Mouse (Mus musculus): ENCODE results near the gene Cdip1. TPM values are rescaled to one million over a fixed set of nuclear protein-coding genes. Genes with fewer than 3 reads are reported as not detected.

Gene Cdip1
- polyA plus RNA-seq, 1 experiment from 2014 or later = 97.1 TPM

DNA sequence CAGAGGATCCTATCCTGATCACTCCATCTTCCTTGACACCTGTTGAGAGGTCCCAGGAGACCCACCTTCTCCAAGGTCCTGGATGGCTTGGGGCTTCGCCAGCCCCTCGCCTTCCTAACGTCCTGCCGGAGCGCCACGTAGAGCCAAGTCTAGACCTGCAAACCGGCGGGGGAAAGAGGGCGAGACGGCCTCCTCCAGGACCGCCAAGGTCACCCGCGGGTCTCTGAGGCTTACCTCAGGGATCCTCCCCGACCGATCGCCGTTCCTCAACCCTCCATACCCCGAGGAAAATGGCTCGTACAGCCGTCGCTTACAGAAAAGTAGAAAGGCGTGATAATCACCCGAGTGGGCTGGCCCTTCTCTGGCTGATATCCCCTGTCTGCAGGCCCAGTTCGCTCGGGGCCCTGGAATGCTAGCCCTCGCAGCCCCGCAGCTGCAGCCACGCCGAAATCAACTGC, 752 bp downstream of the Cdip1 start:
- H3K36me3 ChIP-seq (replicated peaks) = no peaks in the 10 kb centered on the region
- H3K9ac ChIP-seq = peak overlapping the region; percentile 89
- peak overlapping the region; percentile 97 for H3K27ac ChIP-seq
- no peaks in the 10 kb centered on the region for H3K27me3 ChIP-seq
- H3K4me1 ChIP-seq = peaks cover 37% of the 10 kb centered on the region
- peak overlapping the region; percentile 77 for H3K4me3 ChIP-seq (replicated peaks)
- peak; percentile 63 for ATAC-seq (ENCODE audit: low FRiP score)
- under 1% methylated on average over 29 of the region's 29 CpGs for WGBS
- H3K4me2 ChIP-seq = peak overlapping the region; percentile 92
- no peaks in the 10 kb centered on the region for H3K9me3 ChIP-seq

- H3K9ac ChIP-seq = no peak overlapping the region
- ATAC-seq (ENCODE audit: low FRiP score) = no peak
- H3K27ac ChIP-seq = no peak overlapping the region
- H3K36me3 ChIP-seq (replicated peaks) = peaks cover 4% of the 10 kb centered on the region; the same call in 1 of the 2 replicates
- H3K9me3 ChIP-seq = no peaks in the 10 kb centered on the region
- H3K4me2 ChIP-seq = peak overlapping the region; percentile 92
- no peaks in the 10 kb centered on the region for H3K27me3 ChIP-seq
- H3K4me1 ChIP-seq = peaks cover 38% of the 10 kb centered on the region
- no peak overlapping the region for H3K4me3 ChIP-seq (replicated peaks)
Measured at GRCm38 (mm10) chr16:4788176-4788575, 1.9 kb downstream of the Cdip1 start.

- no peak overlapping the region for H3K4me3 ChIP-seq (replicated peaks)
- no peak overlapping the region for H3K4me2 ChIP-seq
- peaks cover 4% of the 10 kb centered on the region; the same call in 1 of the 2 replicates for H3K36me3 ChIP-seq (replicated peaks)
- no peak overlapping the region for H3K9ac ChIP-seq
- ATAC-seq (ENCODE audit: low FRiP score) = no peak
- H3K27me3 ChIP-seq = no peaks in the 10 kb centered on the region
- H3K4me1 ChIP-seq = peaks cover 38% of the 10 kb centered on the region
- no peak overlapping the region for H3K27ac ChIP-seq
- 52% methylated on average over 4 of the region's 4 CpGs for WGBS
- no peaks in the 10 kb centered on the region for H3K9me3 ChIP-seq
Measured at GRCm38 (mm10) chr16:4785706-4786105, 4.4 kb downstream of the Cdip1 start.

GRCm38 (mm10) chr16:4782515-4782914, 7.6 kb downstream of the Cdip1 start:
- no peak overlapping the region for H3K27ac ChIP-seq
- H3K27me3 ChIP-seq = no peaks in the 10 kb centered on the region
- no peaks in the 10 kb centered on the region for H3K9me3 ChIP-seq
- H3K4me2 ChIP-seq = no peak overlapping the region
- peaks cover 4% of the 10 kb centered on the region; the same call in 1 of the 2 replicates for H3K36me3 ChIP-seq (replicated peaks)
- no peak overlapping the region for H3K9ac ChIP-seq
- H3K4me3 ChIP-seq (replicated peaks) = no peak overlapping the region
- ATAC-seq (ENCODE audit: low FRiP score) = no peak
- H3K4me1 ChIP-seq = peaks cover 22% of the 10 kb centered on the region

DNA sequence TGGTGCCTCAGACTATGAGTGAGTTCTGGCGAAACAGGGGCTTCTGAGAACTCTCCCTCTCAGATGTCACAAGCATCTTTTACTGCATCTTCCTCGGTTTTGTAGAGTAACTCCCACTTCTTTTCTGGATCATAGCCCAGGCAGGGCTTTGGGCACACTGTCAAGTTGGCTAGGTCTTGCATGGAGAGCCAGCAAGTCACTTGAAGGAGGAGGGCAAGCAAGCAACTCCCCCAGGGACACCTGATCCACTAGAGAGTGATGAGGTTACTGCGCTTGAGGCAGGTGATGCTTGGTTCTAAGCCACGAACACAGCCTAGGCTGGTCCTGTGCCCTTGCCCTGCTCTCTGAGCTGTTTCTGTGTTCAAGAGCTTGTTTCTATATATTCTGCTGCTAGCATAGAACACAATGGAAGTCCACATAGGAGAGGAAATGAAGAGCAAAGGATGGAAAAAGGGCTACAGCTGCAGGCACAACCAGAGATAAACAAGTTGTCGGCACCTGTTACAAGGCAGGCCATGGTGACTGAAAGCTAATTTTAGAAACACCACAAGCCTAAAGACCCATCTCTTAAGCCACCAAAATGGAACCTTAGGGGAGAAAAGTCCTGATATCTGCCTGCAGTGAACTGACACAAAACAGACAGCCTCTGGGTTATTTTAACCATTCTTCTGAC, 8.4 kb downstream of the Cdip1 start:
- 90% methylated on average over 5 of the region's 5 CpGs for WGBS
- H3K4me2 ChIP-seq = no peak overlapping the region

DNA sequence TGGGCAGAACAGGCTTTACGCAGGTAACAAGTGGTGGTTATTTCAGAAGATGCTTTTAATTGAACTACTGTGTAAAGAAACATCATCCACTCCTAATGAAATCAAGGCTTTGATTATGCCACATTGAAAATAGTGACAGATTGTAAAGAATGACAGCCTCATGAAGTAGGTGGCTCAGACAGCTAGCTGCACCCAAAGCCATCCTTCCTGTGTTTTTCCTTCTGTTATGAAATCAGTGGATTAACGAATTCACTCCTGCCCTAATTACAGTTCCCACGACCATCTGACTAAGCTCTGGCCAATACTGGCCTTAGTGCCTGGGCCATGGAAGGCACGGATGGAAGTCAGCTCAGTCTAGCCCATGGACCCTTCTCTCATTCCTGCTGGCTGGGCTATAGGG, 11.2 kb downstream of the Cdip1 start:
- no peak overlapping the region for H3K4me2 ChIP-seq
- WGBS = 93% methylated on average over 4 of the region's 4 CpGs
- no peak for ATAC-seq (ENCODE audit: low FRiP score)
- no peak overlapping the region for H3K4me3 ChIP-seq (replicated peaks)
- H3K9me3 ChIP-seq = no peaks in the 10 kb centered on the region
- H3K36me3 ChIP-seq (replicated peaks) = peaks cover 4% of the 10 kb centered on the region; the same call in 1 of the 2 replicates
- no peak overlapping the region for H3K9ac ChIP-seq
- no peaks in the 10 kb centered on the region; the same call in 1 of the 2 replicates for H3K4me1 ChIP-seq
- no peaks in the 10 kb centered on the region for H3K27me3 ChIP-seq
- H3K27ac ChIP-seq = no peak overlapping the region

More for the DNA sequence above, 8.4 kb downstream of the Cdip1 start:
- no peak overlapping the region for H3K4me3 ChIP-seq (replicated peaks)
- no peak for ATAC-seq (ENCODE audit: low FRiP score)
- H3K27ac ChIP-seq = no peak overlapping the region
- H3K27me3 ChIP-seq = no peaks in the 10 kb centered on the region
- peaks cover 4% of the 10 kb centered on the region; the same call in 1 of the 2 replicates for H3K36me3 ChIP-seq (replicated peaks)
- H3K4me1 ChIP-seq = peaks cover 15% of the 10 kb centered on the region
- H3K9ac ChIP-seq = no peak overlapping the region
- no peaks in the 10 kb centered on the region for H3K9me3 ChIP-seq

GRCm38 (mm10) chr16:4777905-4778609, 12.0 kb downstream of the Cdip1 start:
- H3K27me3 ChIP-seq = no peaks in the 10 kb centered on the region
- H3K4me2 ChIP-seq = no peak overlapping the region
- no peak overlapping the region for H3K27ac ChIP-seq
- no peaks in the 10 kb centered on the region; the same call in 1 of the 2 replicates for H3K4me1 ChIP-seq
- no peak for ATAC-seq (ENCODE audit: low FRiP score)
- H3K9ac ChIP-seq = no peak overlapping the region
- H3K36me3 ChIP-seq (replicated peaks) = no peaks in the 10 kb centered on the region
- H3K9me3 ChIP-seq = no peaks in the 10 kb centered on the region
- 94% methylated on average over 4 of the region's 4 CpGs for WGBS
- no peak overlapping the region for H3K4me3 ChIP-seq (replicated peaks)

DNA sequence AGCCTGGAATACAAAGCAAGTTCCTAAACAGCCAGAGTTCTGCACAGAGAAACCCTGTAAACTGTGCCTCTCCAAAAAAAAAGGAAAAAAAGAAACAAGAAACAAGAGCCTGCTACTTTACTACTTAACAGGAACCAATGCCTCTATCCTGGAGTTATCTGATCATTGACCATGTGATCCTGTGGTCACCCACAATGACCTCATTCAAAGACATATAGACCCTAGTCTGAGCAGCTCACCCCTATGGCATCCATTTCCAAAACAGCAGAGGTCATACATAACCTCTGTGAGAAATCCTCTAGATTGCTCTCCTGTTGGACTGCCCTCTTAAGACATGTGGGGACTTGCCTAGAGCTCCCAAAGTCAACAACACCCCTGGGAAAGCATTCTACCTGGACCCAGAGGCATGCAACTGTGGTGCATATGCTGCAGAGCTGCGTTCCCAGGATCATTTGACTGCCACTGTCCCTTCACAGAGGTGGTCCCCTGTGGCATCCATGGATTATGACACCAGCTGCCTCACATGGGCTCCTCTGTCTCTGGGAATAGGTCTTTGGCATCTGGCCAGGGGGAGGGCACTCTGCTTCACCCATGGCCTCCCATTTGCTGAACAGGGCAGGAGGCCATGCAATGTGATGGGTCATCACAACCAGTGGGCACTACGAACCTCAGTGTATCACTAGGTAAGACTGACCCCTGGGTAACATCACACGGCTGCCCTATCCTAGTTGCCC, 12.8 kb downstream of the Cdip1 start:
- Histone ChIP-seq H3K9me3 (no peaks in the 10 kb centered on the region), H3K4me2 (no peak overlapping the region), H3K36me3 (replicated peaks) (no peaks in the 10 kb centered on the region; the same call in 1 of the 2 replicates), H3K4me1 (no peaks in the 10 kb centered on the region; the same call in 1 of the 2 replicates), H3K4me3 (replicated peaks) (no peak overlapping the region), H3K9ac (no peak overlapping the region), H3K27me3 (no peaks in the 10 kb centered on the region), H3K27ac (no peak overlapping the region)
- 96% methylated on average over 3 of the region's 3 CpGs for WGBS
- no peak for ATAC-seq (ENCODE audit: low FRiP score)

DNA sequence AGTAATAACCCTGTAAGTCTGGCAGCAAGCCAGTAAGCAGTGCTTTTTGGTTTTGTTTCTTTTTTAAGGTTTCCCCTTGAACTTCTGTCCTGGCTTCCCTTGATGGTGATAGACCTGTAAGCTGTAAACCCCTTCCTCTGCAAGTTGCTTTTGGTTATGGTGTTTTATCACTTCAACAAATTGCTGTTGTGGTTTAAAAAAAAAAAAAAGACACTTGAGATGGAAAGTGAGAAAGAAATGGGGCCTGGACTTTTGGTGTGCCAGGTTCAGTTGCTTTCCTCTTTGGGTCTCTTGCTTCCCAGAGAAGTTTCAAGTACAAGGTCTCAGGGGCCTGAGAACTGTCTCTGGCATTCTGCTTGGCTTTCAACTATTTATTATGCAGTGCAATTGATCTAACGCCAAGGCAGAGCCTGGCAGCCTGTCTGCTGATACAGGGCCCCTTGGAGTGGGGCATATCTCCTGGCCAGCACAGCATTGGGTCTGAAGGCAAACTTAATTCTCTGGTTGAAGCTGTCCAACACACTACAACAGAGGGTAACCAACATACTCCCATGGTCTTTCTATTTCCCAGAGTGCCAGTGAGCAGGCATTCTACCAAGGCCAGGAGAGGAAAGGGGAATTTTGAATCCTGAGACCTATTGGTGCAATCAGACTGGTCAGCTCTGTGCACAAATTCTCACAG, 16.7 kb downstream of the Cdip1 start:
- Histone ChIP-seq H3K4me2 (no peak overlapping the region), H3K4me1 (no peaks in the 10 kb centered on the region; the same call in 1 of the 2 replicates), H3K27me3 (no peaks in the 10 kb centered on the region), H3K27ac (no peak overlapping the region), H3K9me3 (no peaks in the 10 kb centered on the region), H3K4me3 (replicated peaks) (no peak overlapping the region), H3K36me3 (replicated peaks) (peaks cover 23% of the 10 kb centered on the region), H3K9ac (no peak overlapping the region)
- no peak for ATAC-seq (ENCODE audit: low FRiP score)
- 79% methylated on average over 1 of the region's 1 CpGs for WGBS

DNA sequence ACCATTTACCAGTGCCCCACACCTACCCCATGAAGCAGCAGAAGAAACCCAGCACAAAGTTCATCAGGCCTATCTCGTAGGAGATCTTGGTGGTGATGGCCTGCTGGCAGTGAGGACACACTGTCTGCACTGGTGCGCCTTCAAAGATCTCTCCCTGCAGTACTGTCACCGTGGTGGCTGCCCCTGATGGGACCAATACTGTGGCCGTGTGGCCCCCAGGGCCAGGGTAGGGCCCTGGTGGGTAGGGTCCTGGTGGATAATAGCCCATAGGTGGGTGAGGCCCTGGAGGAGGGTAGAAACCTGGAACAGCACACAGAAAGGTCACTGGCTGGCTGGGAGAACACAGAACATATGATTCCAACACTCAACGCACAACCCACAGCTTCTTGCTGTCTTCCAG, 21.4 kb downstream of the Cdip1 start:
- Histone ChIP-seq H3K4me2 (no peak overlapping the region), H3K4me1 (no peaks in the 10 kb centered on the region), H3K9ac (no peak overlapping the region), H3K9me3 (no peaks in the 10 kb centered on the region), H3K4me3 (replicated peaks) (no peak overlapping the region), H3K36me3 (replicated peaks) (peaks cover 68% of the 10 kb centered on the region), H3K27ac (no peak overlapping the region), H3K27me3 (no peaks in the 10 kb centered on the region)
- 92% methylated on average over 5 of the region's 5 CpGs for WGBS
- ATAC-seq (ENCODE audit: low FRiP score) = no peak

DNA sequence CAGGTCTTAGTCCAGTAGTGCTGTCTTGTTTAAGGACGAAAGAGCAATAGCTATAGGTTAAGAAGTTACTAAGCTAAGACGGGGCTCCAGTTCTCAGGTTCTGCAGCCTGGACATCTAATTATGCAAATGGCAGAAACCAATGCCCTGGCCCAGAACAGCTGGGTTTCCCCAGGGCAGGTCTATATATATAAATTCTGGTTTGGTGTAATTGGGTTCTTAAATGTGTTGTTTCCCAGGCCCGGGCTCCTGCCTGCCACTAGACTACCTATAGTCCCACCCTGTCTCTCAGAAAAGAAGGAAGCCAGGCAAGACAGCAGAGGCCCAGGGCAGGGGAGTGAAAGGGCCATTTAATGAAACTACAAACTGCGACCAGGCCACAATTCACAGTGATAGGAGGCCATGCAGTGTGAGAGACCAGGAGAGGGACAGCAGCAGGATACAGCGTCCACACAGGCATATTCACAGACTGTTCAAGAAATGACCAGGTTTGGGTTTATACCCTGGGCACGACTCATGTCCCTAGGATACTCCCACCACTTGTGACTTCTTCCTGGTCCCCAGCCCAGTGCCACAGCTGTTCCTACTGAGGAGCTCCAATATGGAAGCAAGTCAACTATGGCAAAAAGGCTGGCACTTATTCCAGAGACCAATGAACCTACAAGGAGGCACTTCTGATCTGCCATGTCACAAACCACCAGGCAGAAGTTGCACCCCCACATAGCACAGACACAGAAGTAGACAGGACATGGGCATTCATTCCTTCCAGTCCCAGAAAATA, 22.9 kb downstream of the Cdip1 start:
- Histone ChIP-seq H3K27me3 (no peaks in the 10 kb centered on the region), H3K9ac (no peak overlapping the region), H3K9me3 (no peaks in the 10 kb centered on the region), H3K4me3 (replicated peaks) (no peak overlapping the region), H3K4me2 (no peak overlapping the region), H3K27ac (no peak overlapping the region), H3K36me3 (replicated peaks) (peaks cover 76% of the 10 kb centered on the region), H3K4me1 (no peaks in the 10 kb centered on the region)
- ATAC-seq (ENCODE audit: low FRiP score) = no peak
- WGBS = 92% methylated on average over 6 of the region's 6 CpGs
